Mouse (Mus musculus) embryonic fibroblast, embryonic 13.5 days (primary cell): ENCODE data around the gene Bbs10.

Source experiments
- CTCF ChIP-seq: IDR thresholded peaks from 2 replicates; pipeline ENCODE4 v1.5.1; 2011; ENCODE audit warnings: mild to moderate bottlenecking, control low read depth, low read length, moderate library complexity, borderline replicate concordance; ENCODE audit not compliant: insufficient read depth
- POLR2A ChIP-seq: IDR thresholded peaks from 2 replicates; pipeline ENCODE4 v1.6.1; 2011; ENCODE audit warnings: low read depth, mild to moderate bottlenecking, control low read depth, low read length, moderate library complexity

GRCm38 (mm10) chr10:111318805-111319500 lies 20.5 kb downstream of the Bbs10 start:
- TF ChIP-seq CTCF (no peak), POLR2A (no peak)
